Mouse (Mus musculus) small intestine, adult 2 months (tissue): ENCODE measurements at regions not wholly inside any gene's neighbourhood (a gene's known extent, or its start where the extent isn't known, plus 50 kb on each side); places are given as distances from the start of the nearest gene placed in this dataset.

Experiments used
- H3K27ac ChIP-seq: fragments of 200-500 bp; 2 replicates; pipeline ENCODE4 v1.5.1; 2012; ENCODE audit warnings: low read depth, low read length, control low read depth, inconsistent platforms; ENCODE audit not compliant: insufficient read depth
- H3K27me3 ChIP-seq: fragments of 200-500 bp; 2 replicates; pipeline ENCODE4 v1.6.1; 2012; ENCODE audit warnings: mild to moderate bottlenecking, moderate library complexity, low read length, inconsistent platforms; ENCODE audit not compliant: control insufficient read depth, insufficient read depth
- H3K36me3 ChIP-seq: fragments of 200-500 bp; 2 replicates; pipeline ENCODE4 v1.6.1; 2012; ENCODE audit warnings: mild to moderate bottlenecking, low read length, control low read depth, inconsistent platforms; ENCODE audit not compliant: control insufficient read depth, insufficient read depth
- H3K4me1 ChIP-seq: fragments of 200-500 bp; 2 replicates; pipeline ENCODE4 v1.6.1; 2012; ENCODE audit warnings: low read length, inconsistent platforms, mixed read lengths; ENCODE audit not compliant: control insufficient read depth, insufficient read depth, insufficient read length
- H3K4me3 ChIP-seq: fragments of 200-500 bp; 2 replicates; pipeline ENCODE4 v1.5.1; 2012; ENCODE audit warnings: low read depth, mild to moderate bottlenecking, control low read depth, inconsistent platforms, low read length, moderate library complexity
- CTCF ChIP-seq: fragments of 200-500 bp; IDR thresholded peaks from 2 replicates; pipeline ENCODE4 v1.5.1; 2012; ENCODE audit warnings: low read depth, mild to moderate bottlenecking, control low read depth, inconsistent platforms, low read length, moderate library complexity, mixed read lengths; ENCODE audit not compliant: insufficient replicate concordance, insufficient read length; ENCODE audit errors: extremely low read depth
- POLR2A ChIP-seq: fragments of 200-500 bp; IDR thresholded peaks from 2 replicates; pipeline ENCODE4 v1.6.1; 2012; ENCODE audit warnings: low read depth, mild to moderate bottlenecking, control low read depth, inconsistent platforms, low read length, moderate library complexity
- WGBS: fragments of 180-500 bp; shearing (Covaris S2); methylation state at CpG from one replicate; pipeline ENCODE4 v1.1.7; 2018; 5-methylcytosine and 5-hydroxymethylcytosine counted together

DNA sequence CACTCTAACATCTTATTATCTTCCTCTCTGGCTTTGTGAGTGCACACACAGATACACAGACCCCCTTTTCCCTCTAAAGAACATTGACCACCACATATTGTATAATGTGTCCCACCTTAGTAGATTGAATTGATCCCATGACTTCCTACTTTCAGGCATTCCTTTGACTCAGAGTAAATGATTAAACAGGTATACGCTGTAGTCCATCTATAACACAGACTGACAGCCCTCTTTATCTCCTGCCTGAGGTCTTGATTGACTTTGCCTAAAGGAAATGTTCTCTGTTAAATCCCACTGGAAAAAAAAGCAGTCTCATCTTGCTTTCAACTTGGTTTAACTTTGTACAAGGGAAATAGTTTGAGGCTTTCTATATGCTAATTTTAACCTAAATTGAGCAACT is 268.8 kb downstream of the Adgrg6 start:
- 22% methylated on average over 1 of the region's 1 CpGs for WGBS
- H3K4me3 ChIP-seq, result no peak overlapping the region
- no peak for TF ChIP-seq POLR2A
- no peak for TF ChIP-seq CTCF
- no peaks in the 10 kb centered on the region for H3K4me1 ChIP-seq
- no peak overlapping the region for H3K27ac ChIP-seq
- no peaks in the 10 kb centered on the region for H3K36me3 ChIP-seq
- no peaks in the 10 kb centered on the region for H3K27me3 ChIP-seq

DNA sequence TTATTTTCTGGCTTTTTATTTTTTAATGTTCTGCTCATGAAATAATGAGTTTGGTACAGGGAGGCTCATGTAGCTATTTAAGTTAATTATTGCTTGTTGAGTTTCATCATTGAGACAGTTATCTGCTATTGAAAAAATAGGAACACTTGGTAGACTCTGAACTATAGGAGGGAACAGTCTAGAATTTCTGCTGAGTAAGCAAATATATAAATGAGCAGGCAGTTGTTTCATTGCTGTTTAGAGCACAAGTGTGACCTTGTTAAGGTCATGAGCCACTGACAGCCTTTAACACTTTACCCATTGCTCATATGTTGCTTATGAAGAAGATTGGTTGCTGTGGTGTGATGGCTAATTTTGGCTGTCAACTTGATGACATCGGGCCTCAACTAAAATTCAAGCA is 270.0 kb downstream of the Adgrg6 start:
- H3K27me3 ChIP-seq, result no peaks in the 10 kb centered on the region
- H3K4me1 ChIP-seq, result no peaks in the 10 kb centered on the region
- H3K27ac ChIP-seq, result no peak overlapping the region
- no peak overlapping the region for H3K4me3 ChIP-seq
- TF ChIP-seq POLR2A (no peak), CTCF (no peak)
- H3K36me3 ChIP-seq, result no peaks in the 10 kb centered on the region
- 89% methylated on average over 1 of the region's 1 CpGs for WGBS

- TF ChIP-seq POLR2A (no peak), CTCF (no peak)
- 23% methylated on average over 3 of the region's 4 CpGs for WGBS
- Histone ChIP-seq H3K4me1 (no peaks in the 10 kb centered on the region), H3K4me3 (no peak overlapping the region), H3K36me3 (no peaks in the 10 kb centered on the region), H3K27me3 (no peaks in the 10 kb centered on the region), H3K27ac (no peak overlapping the region)
Observed at GRCm38 (mm10) chr10:14270008-14270407, 275.5 kb downstream of the Adgrg6 start.

- TF ChIP-seq CTCF (no peak), POLR2A (no peak)
- H3K27me3 ChIP-seq, result no peaks in the 10 kb centered on the region
- 77% methylated on average over 3 of the region's 3 CpGs for WGBS
- H3K4me1 ChIP-seq, result no peaks in the 10 kb centered on the region
- no peaks in the 10 kb centered on the region for H3K36me3 ChIP-seq
- no peak overlapping the region for H3K27ac ChIP-seq
- no peak overlapping the region for H3K4me3 ChIP-seq
Observed at GRCm38 (mm10) chr10:14267641-14268040, 277.8 kb downstream of the Adgrg6 start.

DNA sequence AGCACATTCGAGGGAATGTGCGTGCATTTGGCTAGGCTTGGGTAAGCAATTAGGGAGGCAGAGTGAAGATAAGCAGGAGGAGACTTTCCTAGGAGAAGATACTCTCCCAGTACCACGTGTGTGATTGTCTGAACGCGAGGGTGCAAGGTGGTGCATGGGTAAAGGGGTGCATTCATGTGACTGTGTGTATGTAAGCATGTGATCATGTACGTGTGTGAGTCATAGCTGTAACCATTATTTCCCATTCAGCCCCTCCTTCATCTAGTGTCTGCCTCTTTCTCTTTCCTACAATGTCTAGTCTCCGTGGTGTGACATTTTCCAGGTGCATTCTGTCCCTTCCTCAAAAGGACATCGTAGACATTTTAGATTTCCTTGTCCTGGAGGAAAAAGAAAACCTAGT is 273.8 kb downstream of the Hivep2 start:
- TF ChIP-seq CTCF (no peak), POLR2A (no peak)
- 76% methylated on average over 8 of the region's 8 CpGs for WGBS
- Histone ChIP-seq H3K36me3 (no peaks in the 10 kb centered on the region), H3K4me1 (no peaks in the 10 kb centered on the region), H3K27ac (no peak overlapping the region), H3K4me3 (no peak overlapping the region), H3K27me3 (no peaks in the 10 kb centered on the region)

DNA sequence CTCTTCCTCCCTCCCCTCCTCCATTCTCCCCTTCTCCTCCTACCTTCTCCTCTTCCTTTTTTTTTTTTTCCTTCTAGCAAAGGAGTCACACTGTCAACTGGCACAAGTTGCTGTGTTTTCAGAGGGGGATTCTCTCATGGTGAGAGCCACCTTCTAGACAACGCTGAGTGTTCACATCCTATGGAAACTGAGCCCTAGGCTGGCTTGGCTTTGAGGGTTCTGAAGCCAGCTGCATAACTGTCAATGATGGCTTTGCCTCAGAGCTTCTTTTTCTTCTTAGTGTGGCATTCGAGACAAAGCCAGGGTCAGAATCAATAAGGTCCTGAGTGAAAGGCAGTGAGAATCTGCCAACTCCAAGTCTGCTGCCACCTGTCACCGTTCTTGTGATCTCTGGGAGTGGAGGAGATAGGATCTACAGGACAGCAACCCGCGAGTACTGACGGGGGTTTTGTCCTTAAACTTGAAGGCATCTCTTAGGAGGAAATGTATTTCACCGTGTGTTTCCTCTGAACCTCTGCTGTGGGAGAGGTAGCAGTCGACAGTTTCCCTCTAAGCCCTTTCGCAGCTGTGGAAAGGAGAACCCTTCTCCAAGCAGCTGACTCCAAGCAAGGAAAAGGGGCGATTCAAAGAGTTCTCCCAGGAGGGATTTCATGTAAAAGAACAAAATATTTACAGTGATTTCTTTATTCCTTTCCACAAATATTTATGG is 269.2 kb downstream of the Hivep2 start:
- no peak overlapping the region for H3K4me3 ChIP-seq
- H3K27ac ChIP-seq, result no peak overlapping the region
- H3K36me3 ChIP-seq, result no peaks in the 10 kb centered on the region
- 52% methylated on average over 10 of the region's 10 CpGs for WGBS
- H3K4me1 ChIP-seq, result no peaks in the 10 kb centered on the region
- H3K27me3 ChIP-seq, result no peaks in the 10 kb centered on the region
- TF ChIP-seq POLR2A, result no peak
- no peak for TF ChIP-seq CTCF

GRCm38 (mm10) chr10:14234005-14234602 is 268.2 kb downstream of the Hivep2 start:
- Histone ChIP-seq H3K27ac (no peak overlapping the region), H3K27me3 (no peaks in the 10 kb centered on the region), H3K36me3 (no peaks in the 10 kb centered on the region), H3K4me1 (no peaks in the 10 kb centered on the region), H3K4me3 (no peak overlapping the region)
- WGBS, result 84% methylated on average over 5 of the region's 5 CpGs
- TF ChIP-seq POLR2A (no peak), CTCF (no peak)
